Mouse (Mus musculus): ENCODE results near the gene H1foo. TPM values are rescaled to one million over a fixed set of nuclear protein-coding genes. Genes with fewer than 3 reads are reported as not detected.

The H1foo gene
- total and polyA plus RNA-seq, 2 experiments from 2014 or later: 1.0 TPM; not detected in 1

DNA sequence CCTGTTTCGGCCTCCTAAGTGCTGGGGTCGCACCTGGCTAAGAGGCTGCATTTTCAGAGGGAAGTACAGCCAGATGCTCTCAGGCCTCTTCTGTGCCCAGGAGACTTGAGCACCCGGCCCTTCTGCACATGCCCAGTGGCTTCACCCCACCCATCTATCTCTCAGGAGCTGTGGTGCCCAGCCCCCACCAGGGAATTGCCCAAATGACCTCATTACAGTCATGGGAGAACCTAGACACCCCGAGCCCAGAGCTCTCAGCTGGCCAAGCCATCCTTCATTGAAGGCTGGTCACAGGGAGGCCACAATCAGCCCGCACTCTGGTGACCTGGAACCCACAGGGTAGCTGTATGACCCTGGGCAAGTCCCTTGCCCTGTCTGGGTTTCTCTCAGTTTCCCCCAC lies 44.3 kb downstream of the H1foo start:
- no peaks in the 10 kb centered on the region for H3K9me3 ChIP-seq (ENCODE audit: low read length)
- no peak for DNase-seq (ENCODE audit: low spot score)
- no peak overlapping the region for H3K4me3 ChIP-seq (ENCODE audit: low read length)
- no peak overlapping the region for H3K9ac ChIP-seq (replicated peaks; ENCODE audit: low read length)
- no peak for TF ChIP-seq CTCF (IDR thresholded peaks at IDR 0.05; ENCODE audit: low read depth)
- no peaks in the 10 kb centered on the region for H3K36me3 ChIP-seq (ENCODE audit: insufficient read depth, low read length)
- H3K27ac ChIP-seq: no peak overlapping the region
- H3K4me1 ChIP-seq (ENCODE audit: insufficient read depth, low read length): peaks cover 19% of the 10 kb centered on the region
- no peak for ATAC-seq
- peaks cover 6% of the 10 kb centered on the region; the same call in 1 of the 2 replicates for H3K27me3 ChIP-seq (ENCODE audit: insufficient read depth, low read length)
- no peak overlapping the region for H3K4me2 ChIP-seq (ENCODE audit: low read depth, low read length)
- 79% methylated on average over 5 of the region's 5 CpGs for WGBS

DNA sequence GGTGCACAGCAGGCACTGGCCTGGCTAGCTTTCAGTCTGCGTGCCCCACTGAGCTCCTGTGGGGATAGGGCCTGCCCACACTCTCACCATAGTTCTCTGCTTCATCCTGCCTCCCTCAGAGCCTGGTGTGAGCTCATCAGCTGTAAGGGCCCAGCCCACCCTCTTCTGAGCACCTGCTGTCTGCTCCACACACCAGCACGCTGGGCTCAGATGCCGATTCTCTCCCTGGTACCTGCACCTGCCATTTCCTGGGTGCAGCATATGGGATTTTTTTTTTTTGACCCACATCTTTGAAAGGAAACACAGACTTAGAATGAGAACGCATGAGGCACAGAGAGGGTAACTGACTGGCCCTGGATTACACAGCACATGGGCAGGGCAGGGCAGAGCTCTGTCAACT lies 44.9 kb downstream of the H1foo start:
- no peak for TF ChIP-seq CTCF (IDR thresholded peaks at IDR 0.05; ENCODE audit: low read depth)

DNA sequence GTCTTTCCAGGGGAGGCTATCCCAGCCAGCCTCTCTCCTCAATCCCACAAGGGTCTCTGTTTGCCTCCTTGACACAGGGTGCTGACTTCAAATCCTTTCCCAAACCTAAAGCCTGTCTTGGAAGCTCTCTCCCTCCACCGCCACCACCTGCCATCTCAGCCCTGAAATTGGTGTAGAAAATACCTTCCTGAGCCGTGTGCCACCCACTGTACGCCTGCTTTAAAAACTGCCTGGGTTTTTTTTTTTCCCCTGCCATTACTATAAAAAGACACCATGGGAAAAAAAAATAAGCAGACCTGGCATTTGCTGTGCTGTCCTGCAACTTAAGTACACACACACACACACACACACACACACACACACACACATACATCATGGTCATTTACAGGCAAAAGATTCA lies 45.3 kb downstream of the H1foo start:
- WGBS: 79% methylated on average over 3 of the region's 3 CpGs
- peaks cover 6% of the 10 kb centered on the region; the same call in 1 of the 2 replicates for H3K27me3 ChIP-seq (ENCODE audit: insufficient read depth, low read length)
- no peak overlapping the region; the same call in 1 of the 2 replicates for H3K4me2 ChIP-seq (ENCODE audit: low read depth, low read length)
- ATAC-seq (no peak), DNase-seq (ENCODE audit: low spot score) (no peak)
- H3K27ac ChIP-seq: no peak overlapping the region
- H3K4me1 ChIP-seq (ENCODE audit: insufficient read depth, low read length): peaks cover 19% of the 10 kb centered on the region
- H3K4me3 ChIP-seq (ENCODE audit: low read length): no peak overlapping the region
- H3K36me3 ChIP-seq (ENCODE audit: insufficient read depth, low read length): no peaks in the 10 kb centered on the region
- no peak overlapping the region for H3K9ac ChIP-seq (replicated peaks; ENCODE audit: low read length)
- no peak for TF ChIP-seq CTCF (IDR thresholded peaks at IDR 0.05; ENCODE audit: low read depth)
- no peaks in the 10 kb centered on the region for H3K9me3 ChIP-seq (ENCODE audit: low read length)

More for the DNA sequence above, 44.9 kb downstream of the H1foo start:
- no peak for DNase-seq (ENCODE audit: low spot score)
- Histone ChIP-seq H3K4me3 (ENCODE audit: low read length) (no peak overlapping the region), H3K9ac (replicated peaks; ENCODE audit: low read length) (no peak overlapping the region), H3K36me3 (ENCODE audit: insufficient read depth, low read length) (no peaks in the 10 kb centered on the region), H3K4me1 (ENCODE audit: insufficient read depth, low read length) (peaks cover 19% of the 10 kb centered on the region), H3K27me3 (ENCODE audit: insufficient read depth, low read length) (peaks cover 6% of the 10 kb centered on the region; the same call in 1 of the 2 replicates), H3K9me3 (ENCODE audit: low read length) (no peaks in the 10 kb centered on the region), H3K4me2 (ENCODE audit: low read depth, low read length) (no peak overlapping the region), H3K27ac (no peak overlapping the region)
- ATAC-seq: no peak
- 59% methylated on average over 4 of the region's 4 CpGs for WGBS

DNA sequence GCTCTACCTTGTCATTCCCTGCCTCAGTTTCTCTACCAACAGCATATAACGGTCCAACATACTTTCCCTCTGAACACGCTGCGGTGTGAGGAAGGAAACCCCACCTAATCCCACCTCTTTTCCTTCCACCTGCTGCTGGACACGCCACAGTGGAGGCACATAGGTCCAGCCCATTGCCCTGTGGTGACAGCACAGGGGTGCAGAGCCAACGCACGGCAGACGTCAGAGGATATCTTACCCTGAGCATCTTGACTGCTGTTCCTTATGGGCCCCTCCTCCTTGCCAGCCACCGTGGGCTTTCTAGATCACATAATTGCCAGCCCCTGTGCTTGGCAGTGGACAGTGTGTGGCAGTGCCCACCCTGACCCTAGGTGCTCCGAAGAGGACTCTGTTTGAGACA lies 45.7 kb downstream of the H1foo start:
- Histone ChIP-seq H3K4me2 (ENCODE audit: low read depth, low read length) (peak overlapping the region; percentile 85), H3K4me3 (ENCODE audit: low read length) (no peak overlapping the region), H3K36me3 (ENCODE audit: insufficient read depth, low read length) (no peaks in the 10 kb centered on the region), H3K27me3 (ENCODE audit: insufficient read depth, low read length) (peaks cover 6% of the 10 kb centered on the region; the same call in 1 of the 2 replicates), H3K27ac (no peak overlapping the region), H3K4me1 (ENCODE audit: insufficient read depth, low read length) (peaks cover 19% of the 10 kb centered on the region), H3K9ac (replicated peaks; ENCODE audit: low read length) (0 out of 2 replicates have a peak overlapping the region, but pooled peaks have one; percentile 30), H3K9me3 (ENCODE audit: low read length) (no peaks in the 10 kb centered on the region)
- TF ChIP-seq CTCF (IDR thresholded peaks at IDR 0.05; ENCODE audit: low read depth): no peak
- no peak for DNase-seq (ENCODE audit: low spot score)
- WGBS: 83% methylated on average over 9 of the region's 9 CpGs
- ATAC-seq: no peak

DNA sequence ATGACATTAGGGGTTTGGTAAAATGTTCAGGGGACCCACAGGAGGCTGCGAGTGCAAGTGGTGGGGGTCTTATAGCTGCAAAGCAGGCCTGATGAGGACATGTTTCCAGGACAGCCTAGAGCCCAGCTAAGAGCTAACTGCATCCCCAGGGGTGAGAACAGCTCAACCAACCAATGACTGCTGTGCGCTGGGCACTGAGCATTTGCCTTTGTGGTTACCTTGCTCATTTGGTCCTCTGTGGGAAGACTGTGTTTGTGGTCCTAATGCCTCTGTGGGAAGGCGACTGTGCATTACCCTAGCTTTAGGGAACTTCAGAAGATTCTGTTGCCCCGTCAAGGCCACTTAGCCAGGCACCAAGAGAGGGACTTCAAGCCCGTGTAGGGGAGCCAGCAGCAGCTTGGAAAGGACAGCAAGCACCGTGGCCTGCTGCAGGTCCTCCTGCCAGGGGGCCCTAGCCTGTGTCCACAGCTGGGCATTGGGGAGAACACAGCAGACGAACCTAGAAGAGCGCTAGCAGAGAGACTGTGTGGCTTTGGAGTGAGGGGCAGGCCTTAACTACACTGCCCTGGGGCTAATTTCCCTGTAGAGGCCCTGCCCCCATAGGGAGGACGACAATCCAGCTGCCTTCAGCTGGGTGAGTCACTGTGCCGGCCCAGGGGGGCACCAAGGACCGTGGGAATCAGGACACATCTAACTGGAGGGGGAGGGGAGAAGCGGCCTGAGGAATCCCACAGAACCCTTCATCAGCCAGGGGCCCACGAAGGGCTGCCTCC lies 46.6 kb downstream of the H1foo start:
- ATAC-seq (0 out of 2 replicates have a peak, but pooled peaks have one; percentile 4), DNase-seq (ENCODE audit: low spot score) (peak; percentile 34)
- Histone ChIP-seq H3K9ac (replicated peaks; ENCODE audit: low read length) (peak overlapping the region; percentile 21; the same call in 1 of the 2 replicates), H3K4me3 (ENCODE audit: low read length) (peak overlapping the region; percentile 46), H3K27ac (peak overlapping the region; percentile 7; the same call in 1 of the 2 replicates), H3K9me3 (ENCODE audit: low read length) (no peaks in the 10 kb centered on the region), H3K27me3 (ENCODE audit: insufficient read depth, low read length) (peaks cover 6% of the 10 kb centered on the region; the same call in 1 of the 2 replicates), H3K36me3 (ENCODE audit: insufficient read depth, low read length) (no peaks in the 10 kb centered on the region), H3K4me1 (ENCODE audit: insufficient read depth, low read length) (peaks cover 15% of the 10 kb centered on the region), H3K4me2 (ENCODE audit: low read depth, low read length) (peak overlapping the region; percentile 85)
- TF ChIP-seq CTCF (IDR thresholded peaks at IDR 0.05; ENCODE audit: low read depth): no peak
- 41% methylated on average over 13 of the region's 13 CpGs for WGBS

DNA sequence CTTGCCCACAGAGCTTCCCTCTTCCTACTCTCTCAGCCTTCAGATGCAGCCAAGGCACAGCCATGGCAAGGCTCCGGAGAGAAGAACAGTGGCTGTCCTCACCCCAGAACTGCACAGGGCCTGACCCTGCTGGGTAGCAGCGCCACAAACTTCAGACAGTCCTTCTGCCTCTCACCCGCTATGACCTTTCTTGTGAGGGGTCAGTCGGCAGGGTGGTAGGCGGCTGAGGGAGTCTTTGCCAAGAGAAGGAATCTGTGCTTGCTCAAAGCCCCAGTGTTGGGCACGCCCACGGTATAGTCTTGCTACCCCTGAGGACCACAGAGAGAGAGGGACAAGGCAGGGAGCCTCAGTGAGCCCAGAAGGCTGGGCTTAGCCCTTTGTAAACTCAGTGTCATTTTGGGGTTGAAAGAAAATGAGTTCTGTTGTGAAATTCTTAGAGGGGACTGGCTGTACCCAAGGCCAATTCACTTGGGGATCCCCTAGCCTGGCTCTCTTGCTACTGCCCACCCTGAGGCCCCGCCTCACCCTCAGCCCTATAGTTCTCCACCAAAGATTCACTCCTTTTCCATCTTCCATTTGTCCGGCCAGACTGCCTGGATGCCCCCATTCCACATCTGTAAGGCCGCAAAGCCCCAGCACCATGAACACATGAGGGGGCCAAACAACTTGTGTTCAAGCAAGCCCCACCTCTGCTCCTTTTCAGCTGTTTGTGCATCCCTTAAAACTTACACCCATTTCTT lies 47.3 kb downstream of the H1foo start:
- ATAC-seq (no peak), DNase-seq (ENCODE audit: low spot score) (no peak)
- H3K36me3 ChIP-seq (ENCODE audit: insufficient read depth, low read length): no peaks in the 10 kb centered on the region
- 43% methylated on average over 10 of the region's 10 CpGs for WGBS
- no peak for TF ChIP-seq CTCF (IDR thresholded peaks at IDR 0.05; ENCODE audit: low read depth)
- no peak overlapping the region for H3K27ac ChIP-seq
- no peaks in the 10 kb centered on the region for H3K9me3 ChIP-seq (ENCODE audit: low read length)
- H3K9ac ChIP-seq (replicated peaks; ENCODE audit: low read length): peak overlapping the region; percentile 21; the same call in 1 of the 2 replicates
- peak overlapping the region; percentile 46 for H3K4me3 ChIP-seq (ENCODE audit: low read length)
- peaks cover 7% of the 10 kb centered on the region; the same call in 1 of the 2 replicates for H3K4me1 ChIP-seq (ENCODE audit: insufficient read depth, low read length)
- peaks cover 6% of the 10 kb centered on the region; the same call in 1 of the 2 replicates for H3K27me3 ChIP-seq (ENCODE audit: insufficient read depth, low read length)
- H3K4me2 ChIP-seq (ENCODE audit: low read depth, low read length): peak overlapping the region; percentile 85
